Mouse (Mus musculus) heart, adult 2 months (tissue): Measurements from ENCODE around the gene Golph3l.

ENCODE experiments used
- CTCF ChIP-seq: fragments of 200-600 bp; IDR thresholded peaks from 2 replicates; pipeline ENCODE4 v1.8.1; 2022; ENCODE audit warnings: antibody characterized with exemption, mild to moderate bottlenecking, moderate library complexity
- EP300 ChIP-seq: fragments of 200-500 bp; IDR thresholded peaks from 2 replicates; pipeline ENCODE4 v1.6.1; 2011; ENCODE audit warnings: low read depth, low read length, control low read depth; ENCODE audit not compliant: insufficient read depth

- no peak for TF ChIP-seq CTCF
- no peak for TF ChIP-seq EP300
These were observed 59.3 kb downstream of the Golph3l start for GRCm38 (mm10) chr3:95648016-95648415.
